Mouse (Mus musculus): ENCODE data around the gene Efcab11.

DNA sequence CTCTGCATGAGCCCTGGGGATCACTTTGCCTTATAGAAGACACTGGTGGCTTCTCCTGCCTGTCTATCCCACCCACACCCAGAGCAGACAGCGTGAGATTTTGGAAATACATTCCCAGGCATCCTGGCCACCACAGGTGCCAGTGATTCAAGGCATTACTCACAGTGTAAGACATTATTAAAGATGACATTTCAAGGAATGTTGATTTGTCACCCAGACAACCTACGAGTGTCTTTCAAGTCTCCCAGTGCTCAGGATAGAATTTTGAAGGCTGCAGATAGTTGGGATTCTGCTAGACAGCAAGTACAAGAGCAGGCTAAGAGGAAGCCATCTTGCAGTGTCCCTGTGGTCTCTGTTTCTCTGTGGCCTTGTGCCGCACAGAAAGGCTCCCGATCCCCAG is 48.0 kb upstream of the Efcab11 start:
- TF ChIP-seq ZC3H11A (IDR thresholded peaks at IDR 0.05; ENCODE audit: borderline replicate concordance, low read depth, low read length) (no peak), HCFC1 (IDR thresholded peaks at IDR 0.05; ENCODE audit: borderline replicate concordance, insufficient read depth, low read length) (no peak), CHD2 (IDR thresholded peaks at IDR 0.05; ENCODE audit: low read depth, low read length) (no peak)
